Mouse (Mus musculus) mature B cell (primary cell): ENCODE results near the gene Hnrnpf.

ENCODE experiments used
- in situ Hi-C: fragments of 300-500 bp; cut with MboI; formaldehyde crosslinking; loops from 2 replicates; pipeline ENCODE4 v1.14.3; 2019

The Hnrnpf gene

DNA sequence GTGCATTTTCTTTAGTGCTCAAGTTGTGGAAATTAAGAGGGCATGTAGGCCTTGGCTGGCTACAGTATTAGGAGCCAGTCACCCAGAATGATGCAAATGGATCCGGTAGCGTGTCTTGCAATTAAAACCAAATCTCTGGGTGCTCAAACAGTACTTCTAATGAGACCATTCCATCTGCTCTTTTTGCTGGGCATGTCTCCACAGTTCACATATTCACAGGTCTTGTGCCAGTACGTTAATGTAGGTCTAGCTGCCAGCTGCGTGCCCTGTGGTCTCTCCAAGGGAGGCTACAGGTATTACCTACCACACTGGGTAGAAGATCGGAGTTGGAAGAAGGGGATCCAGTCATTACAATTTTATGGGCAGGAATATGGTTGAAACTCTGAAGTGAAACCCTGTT is 17.9 kb downstream of the Hnrnpf start:
- in situ Hi-C loops: loop anchor here (25.0 kb wide), 1 partner anchor 1231 kb away; no protein-coding TSS in a partner anchor

DNA sequence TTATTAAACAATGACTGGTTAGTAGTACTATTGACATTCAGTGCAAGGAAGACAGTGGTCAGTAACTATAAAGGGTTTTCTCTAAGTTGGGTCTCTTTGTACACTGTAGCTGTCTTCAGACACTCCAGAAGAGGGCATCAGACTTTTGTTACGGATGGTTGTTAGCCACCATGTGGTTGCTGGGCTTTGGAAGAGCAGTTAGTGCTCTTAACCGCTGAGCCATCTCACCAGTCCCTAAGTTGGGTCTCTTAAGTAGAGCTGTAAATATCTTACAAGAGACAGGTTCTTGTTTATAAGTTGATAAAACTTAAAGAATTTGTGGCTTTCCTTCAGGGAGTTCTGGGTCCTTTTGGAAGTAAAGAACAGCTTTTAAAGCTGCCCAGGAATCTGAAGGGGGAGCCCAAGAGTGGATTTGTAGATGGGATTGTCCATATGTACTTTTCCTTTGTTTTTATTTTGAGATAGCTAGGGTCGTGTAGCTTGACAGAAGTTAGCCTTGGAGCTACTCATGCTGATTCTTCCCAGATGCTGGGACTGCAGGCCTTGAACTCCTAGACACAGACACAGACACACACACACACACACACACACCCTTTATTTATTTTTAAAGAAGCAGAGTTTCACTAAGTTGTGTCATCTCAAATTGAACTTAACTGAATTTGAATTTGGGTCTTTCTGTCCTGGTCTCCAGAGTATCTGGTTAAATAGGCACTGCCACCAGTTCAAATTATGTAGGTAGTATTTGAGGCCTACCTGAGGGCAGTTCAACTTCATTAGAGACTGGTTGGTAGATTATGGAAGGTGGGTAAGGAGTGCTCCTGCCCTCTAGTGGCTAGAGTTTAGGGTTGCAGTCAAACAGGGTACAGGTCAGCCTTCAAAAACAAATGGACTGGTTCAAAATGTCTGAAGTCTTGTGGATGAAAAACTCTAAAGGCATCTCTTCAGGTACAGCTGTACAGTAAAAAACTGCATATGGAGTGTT is 20.8 kb downstream of the Hnrnpf start:
- in situ Hi-C loops: loop anchor here (25.0 kb wide), 1 partner anchor 1234 kb away; no protein-coding TSS in a partner anchor

DNA sequence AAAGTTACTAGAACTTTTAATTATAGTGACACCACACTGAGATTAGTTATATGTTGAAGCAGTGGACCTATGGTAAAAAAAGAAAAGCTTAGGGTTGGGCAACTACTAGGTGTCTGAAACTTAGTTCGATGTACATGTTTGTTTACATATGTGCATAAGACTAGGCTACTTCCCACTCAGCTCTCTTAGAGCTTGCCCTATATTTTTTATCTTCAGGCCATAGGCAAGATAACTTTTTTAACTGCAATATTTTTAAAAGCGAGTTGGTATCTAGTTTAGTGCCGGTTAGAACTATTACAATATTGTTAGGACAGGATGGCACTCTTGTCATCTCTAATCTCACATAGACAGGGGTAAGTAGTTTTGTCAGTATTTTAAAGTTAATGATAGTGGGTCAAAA is 21.9 kb downstream of the Hnrnpf start:
- in situ Hi-C loops: loop anchor here (25.0 kb wide), 1 partner anchor 1235 kb away; no protein-coding TSS in a partner anchor

DNA sequence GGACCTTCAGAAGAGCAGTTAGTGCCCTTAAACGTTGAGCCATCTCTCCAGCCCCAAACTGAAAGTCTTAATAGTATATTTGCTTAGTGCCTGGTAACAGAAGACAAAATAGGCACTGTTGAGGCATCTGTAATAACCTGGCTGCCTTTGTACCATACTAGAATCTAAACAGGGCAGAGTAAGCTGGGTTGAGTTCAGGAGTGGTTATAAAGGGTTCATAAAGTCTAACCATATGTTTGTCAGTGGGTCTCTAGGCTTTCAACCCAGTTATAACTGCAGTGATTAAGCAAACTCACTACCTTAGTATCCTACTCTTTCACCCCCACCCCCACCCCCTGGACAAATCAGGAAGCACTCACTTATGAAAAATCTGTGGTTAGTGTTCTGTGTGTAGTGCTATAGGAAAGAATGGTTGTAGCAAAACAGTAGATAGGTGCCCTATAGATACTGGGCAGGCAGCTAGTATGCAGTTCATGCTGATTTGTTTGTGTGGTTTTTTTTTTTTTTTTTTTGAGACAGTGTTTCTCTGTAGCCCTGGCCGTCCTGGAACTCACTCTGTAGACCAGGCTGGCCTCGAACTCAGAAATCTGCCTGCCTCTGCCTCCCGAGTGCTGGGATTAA is 26.9 kb downstream of the Hnrnpf start:
- in situ Hi-C loops: no loop called here

DNA sequence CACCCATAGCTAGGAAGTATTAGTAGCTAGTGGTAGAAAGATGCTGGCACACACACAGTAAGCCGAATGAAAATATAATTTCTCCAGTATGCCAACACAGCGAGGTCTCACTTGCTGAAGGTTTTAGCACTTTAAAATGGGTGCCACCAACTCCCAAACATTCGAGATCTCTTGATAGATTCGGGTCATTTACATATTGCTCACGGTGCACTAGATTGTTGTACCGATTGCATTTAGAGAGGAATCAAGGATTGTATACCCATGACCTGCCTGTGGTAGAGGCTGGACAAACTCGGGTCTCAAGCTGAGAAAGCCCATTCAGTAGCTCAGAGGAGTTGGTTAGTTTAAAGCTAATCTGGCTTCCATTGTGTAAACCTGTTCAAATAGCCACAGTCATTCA is 27.8 kb downstream of the Hnrnpf start:
- in situ Hi-C loops: no loop called here

DNA sequence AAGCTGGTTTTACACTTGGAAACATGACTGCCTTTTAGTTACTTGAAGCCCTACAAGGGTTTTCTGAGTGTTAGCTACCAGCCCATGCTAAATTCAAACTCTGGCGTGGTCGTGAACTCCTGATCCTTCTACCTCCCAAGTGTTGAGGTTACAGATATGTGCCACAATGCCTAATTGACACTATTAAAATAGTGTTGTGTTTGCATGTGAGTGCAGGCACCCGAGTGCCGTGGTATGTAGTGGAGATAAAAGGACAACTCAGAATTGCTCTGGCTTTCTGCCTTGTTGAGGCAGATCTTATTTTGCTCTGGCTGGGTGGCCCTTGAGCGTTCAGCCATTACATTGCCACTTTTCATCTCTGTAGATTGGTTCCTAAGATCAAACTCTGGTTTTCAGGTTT is 28.6 kb downstream of the Hnrnpf start:
- in situ Hi-C loops: no loop called here

DNA sequence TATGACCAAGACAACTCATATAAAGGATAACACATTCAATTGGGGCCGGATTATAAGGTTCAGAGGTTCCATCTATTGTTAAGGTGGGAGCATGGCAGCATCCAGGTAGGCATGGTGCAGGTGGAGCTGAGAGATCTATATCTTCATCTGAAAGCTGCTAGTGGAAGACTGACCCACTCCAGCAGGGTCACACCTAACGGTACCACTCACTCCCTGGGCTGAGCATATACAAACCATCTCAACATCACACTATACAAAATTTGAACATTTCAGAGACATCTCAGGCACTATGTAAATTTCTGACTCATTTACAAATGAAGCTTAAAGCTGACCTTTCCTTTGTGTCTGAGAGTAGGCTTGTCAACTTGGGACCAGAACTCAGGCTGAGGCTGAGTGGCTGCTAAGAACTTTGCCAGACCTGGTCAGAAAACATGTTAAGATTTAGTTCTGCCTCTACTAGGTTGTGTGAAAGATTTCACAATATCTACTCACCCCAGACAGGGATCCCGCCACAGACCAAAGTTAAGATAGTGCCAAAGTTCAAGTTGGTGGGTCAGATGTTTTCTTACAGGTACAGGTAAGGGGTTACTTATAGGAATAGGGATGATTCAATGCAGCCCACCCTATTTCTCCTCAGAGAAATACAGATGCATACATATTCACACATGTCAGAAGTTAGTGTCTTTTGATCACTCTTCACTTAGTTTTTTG is 30.0 kb downstream of the Hnrnpf start:
- in situ Hi-C loops: no loop called here

DNA sequence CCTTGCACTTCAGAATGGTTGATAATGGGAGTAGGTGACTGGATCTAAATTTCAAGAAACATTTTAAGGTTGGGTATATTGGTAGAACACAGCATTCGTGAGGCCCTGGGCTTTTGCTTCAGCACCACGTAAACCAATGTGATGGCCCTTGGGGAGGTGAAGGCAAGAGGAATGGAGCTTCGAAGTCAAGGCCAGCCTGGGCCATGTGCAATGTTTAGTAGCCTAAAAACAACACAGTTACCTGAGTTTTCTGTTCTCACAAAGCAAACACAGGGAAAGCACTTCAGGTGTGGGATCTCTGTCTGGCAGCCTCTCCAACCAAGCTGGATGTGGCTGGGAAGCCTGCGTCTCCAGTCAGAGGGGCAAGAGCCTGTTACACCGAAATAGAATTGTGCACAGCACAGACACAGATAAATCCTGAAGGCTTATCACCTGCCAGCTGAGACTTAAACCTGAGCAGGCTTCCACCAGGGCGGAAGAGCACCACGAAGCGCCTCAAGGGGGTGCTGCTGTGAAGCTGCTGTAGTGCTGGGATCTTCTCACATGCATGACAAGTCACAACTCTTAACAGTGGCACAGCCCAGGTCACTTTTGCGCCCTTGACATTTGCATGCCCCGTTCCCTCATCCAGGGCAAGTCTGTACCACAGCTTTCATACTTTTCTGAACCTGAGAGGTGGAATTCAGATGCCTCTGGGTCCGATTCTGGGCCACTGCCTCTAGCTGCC is 32.4 kb downstream of the Hnrnpf start:
- in situ Hi-C loops: no loop called here

DNA sequence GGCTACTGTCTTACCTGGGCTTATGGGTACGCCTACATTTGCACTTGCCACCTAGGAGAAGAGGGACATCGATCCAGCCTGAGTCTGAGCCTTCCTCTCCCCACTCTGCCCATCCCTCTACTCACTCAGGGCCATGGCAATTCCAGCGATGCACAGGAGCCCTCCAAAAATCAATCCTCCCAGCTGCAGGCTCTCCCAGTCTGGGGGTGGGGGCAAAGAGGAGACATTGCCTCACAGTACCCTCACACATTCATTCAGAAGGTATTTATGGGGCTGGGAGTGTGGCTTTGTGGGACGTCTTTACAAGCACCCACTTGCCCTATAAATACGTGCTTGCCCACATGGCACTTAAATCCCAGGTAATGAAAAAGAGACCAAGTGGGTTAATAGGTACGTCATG is 34.2 kb downstream of the Hnrnpf start:
- in situ Hi-C loops: no loop called here

DNA sequence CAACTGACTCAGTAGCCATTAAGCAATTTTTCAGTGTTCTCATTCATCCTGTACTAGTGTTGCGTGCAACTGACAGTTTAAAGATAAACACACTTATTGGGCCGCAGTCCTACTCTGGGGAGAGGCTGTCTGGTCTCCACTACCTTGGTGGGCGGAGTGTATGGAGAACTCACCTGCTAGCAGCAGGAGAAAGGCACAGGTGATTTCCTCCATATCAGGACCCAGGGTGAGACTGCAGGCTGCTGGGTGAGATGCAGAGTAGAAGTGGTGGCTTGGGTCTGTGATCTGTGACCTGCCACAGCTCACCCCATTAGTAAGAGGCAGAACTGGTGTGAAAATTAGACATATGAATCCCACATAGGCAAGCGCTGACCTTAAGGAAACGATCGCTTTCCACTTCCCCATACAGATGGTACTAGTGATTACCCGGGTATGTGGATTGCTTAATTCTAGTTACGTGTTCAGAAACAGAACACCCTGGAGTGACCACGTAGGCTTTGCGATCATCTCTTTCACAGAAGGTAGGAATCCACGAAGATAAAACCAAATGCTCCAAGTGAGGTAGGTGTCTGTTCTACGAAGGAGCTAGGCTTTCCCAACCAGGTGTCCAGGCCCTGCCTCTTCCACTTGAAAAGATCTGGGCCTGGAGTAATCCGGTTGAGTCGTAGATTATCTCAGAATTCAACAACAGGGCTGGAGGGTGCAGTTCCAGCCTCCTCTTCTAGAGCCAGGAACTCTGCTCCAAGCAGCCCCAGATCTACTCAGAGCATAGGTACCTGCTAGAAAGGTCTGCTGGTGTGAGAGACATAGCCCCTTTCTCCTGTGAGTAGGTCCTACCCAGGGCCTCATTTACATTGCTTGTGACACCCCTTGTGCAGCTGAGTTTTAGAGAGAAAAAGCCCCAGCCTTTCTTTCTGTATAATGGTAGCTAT is 35.8 kb downstream of the Hnrnpf start:
- in situ Hi-C loops: no loop called here

DNA sequence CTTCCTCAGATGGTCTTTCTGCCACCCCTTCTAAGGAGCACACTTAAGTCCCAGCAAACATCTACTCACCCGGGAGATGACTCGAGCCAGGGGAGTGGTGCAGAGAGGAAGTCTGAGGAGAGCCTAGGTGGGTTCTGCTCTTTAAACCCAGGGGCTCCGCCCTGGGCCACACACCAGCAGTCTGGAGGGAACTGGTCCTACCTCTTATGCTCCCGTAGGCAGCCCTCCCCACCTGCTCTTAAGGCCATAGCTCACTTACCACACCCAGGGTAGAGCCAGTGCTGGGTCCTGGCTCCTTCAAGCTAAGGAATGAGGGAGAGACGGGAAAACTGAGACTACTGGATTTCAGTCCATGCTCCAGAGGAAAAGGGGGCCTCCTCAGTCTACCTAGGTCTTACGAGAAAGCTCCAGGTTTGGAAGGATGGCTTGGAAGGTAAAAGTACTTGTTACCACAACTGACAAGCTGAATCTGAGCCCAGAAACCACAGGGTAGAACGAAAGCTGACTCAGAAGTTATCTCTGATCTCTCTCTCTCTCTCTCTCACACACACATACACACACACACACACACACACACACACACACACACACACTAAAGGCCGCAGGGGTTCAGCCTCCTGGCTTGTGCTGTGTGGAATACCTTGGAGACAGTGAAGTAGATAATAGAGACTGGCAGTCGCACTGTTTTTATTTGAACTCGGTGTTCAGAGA is 37.3 kb downstream of the Hnrnpf start, which contains the start of gene Fxyd4:
Gene Fxyd4 (minus strand): TSS at position 471 of the 711 bp plus-strand sequence.
- in situ Hi-C loops: no loop called here

DNA sequence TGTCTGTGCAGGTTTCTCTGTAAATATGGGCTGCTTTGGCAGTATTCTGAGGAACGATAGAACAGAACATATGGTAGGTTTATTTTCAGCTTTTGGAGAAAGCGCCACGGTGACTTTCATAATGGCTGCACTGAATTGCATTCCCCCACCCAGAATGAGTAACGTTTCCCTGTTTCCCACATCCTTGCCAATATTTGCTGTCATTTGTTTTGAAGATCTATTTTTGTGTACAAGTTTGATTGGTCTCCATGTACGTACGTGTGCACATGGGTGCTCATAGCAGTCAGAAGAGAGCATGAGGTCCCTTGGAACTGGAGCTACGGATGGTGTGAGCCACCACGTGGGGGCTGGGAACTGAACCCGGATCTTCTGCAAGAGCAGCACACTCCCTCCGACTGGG is 38.8 kb downstream of the Hnrnpf start:
- in situ Hi-C loops: no loop called here

DNA sequence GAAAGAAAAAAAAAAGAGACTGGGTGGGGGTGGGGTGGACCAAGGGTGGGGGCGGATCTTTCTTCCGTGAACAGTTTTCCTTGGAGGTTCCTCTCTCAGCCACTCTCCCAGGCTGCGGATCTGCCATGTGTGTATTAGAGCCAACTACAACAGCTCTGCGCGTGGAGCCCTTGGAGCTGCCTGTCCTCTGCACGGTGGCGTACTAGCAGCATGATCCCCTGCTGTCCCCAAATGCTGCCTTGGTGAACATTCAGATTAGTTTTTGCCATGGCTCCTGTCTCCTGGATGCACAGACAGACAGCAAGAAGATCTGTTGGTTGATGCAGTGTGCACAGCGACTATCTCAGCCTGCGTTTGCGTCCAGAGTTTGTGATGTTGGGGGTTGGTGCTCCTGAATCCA is 42.6 kb downstream of the Hnrnpf start:
- in situ Hi-C loops: no loop called here

DNA sequence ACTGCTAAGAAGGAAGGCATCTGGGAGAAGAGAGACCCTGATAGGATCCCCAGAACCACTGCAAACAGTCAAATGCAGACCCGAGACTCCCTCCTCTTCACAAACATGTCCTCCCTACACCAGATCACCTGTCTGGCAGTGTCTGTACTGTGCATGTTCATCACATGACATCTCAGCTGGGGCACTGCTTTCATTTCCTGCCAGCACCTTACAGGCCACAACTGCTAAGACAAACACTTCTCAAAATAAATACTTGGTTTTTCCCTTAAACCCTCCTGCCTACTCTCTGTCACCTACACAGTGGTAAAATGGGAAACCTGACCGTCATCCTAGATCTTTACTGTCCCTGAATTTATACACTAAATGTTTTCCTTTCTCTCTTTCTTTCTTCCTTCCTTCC is 43.8 kb downstream of the Hnrnpf start:
- in situ Hi-C loops: no loop called here

DNA sequence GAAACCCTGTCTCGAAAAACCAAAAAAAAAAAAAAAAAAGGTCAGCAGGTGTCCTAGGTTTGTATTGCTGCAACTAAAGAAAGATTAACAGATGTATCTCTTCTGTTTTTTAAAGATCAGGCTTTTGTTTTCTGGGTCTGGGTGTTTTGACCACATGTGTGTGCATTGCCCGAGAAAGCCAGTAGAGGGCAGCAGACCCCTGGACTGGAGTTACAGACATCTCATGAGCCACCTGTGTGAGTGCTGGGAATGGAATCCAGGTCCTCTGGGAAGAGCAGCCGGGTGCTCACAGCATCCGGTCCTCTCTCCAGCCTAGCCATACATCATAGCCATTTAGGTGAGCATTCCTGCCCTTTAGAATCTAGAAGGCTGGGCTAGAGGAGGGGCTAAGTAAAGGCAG is 52.2 kb downstream of the Hnrnpf start:
- in situ Hi-C loops: no loop called here

DNA sequence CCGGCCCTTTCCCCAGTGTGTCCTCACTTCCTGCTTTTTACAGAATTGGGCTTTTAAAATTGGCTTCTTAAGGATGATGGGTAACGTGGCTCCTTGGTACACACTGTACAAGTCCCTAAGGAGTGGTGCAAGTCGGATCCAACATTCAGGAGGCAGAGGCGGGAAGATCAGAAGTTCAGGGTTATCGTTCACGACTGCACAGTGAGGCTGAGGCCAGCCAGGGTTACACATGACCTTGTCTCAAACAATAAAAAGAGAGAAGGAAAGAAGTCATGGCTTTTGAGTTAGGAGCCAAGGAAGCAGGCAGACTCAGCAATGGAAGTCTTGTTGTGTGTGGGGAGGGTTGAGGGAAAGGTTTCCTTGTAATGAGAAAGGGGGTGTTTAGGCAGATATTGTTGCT is 56.0 kb downstream of the Hnrnpf start:
- in situ Hi-C loops: no loop called here

DNA sequence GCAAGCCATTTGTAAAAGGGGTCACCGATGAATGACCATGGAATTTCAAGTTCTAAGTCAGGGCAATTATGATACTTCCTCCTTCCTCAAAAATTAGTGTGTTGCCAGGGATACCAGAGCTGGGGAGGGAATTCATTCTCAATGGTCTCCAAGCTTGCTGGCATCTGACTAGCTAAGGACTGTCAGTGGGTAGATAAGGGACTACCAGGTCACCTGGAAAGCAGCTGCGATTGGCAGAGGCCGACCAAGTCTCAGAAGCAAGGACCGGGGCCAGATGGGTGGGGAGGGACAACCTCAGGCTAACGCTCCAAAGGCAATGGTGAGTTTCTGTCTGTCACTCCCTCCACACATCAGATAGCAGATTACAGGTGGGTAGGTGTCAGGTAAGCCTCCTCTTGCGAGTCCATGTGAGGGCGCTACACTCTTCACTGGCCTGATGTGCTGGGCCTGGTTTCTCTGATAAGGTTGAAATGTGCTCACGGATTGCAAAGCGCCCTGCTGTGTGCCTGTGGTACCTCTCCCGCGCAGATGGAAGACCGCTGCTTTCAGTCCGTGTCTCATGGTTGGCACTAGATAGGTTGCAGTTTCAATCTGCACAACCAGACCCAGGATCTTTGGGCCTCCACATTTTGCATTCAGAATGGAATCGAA is 56.9 kb downstream of the Hnrnpf start:
- in situ Hi-C loops: no loop called here

DNA sequence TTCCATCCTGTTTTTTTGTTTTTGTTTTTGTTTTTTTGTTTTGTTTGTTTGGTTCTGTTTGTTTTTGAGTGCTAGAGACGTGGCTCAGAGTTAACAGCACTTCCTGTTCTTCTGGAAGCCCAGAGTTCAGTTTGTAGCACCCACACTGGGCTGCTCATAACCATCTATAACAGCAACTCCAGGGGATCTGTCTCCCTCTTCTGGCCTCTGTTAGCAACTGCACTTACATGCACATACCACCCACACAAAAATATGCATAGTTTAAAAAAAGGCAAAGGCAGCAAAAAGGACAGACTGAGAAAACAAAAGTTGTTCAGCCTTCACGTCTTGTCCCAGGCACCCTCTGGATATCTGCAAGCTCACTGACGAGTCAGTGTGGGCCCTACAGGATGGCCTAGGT is 63.1 kb downstream of the Hnrnpf start:
- in situ Hi-C loops: no loop called here

DNA sequence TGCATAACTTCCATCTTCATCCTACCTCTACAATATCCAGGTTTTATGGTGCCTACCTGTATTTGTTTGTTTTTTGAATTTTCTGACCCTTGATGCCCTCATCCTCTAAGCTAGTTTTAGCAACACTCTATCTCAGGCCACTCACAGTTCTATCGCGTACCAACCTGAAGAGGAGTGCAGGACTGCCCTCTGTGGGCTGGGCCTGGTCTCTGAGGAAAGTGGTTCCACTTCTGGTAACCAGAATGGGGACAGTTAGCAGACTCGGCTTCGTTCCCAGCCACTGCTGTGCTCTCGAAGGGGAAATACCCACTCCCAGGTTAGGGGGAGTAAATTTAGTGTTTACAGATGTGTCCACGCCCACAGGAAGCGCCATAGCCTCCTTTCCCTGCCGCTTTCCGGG is 66.6 kb downstream of the Hnrnpf start:
- in situ Hi-C loops: no loop called here
